Mouse (Mus musculus) liver, embryonic 14.5 days (tissue): ENCODE data around the gene Fam117b. TPM values are rescaled to one million over a fixed set of nuclear protein-coding genes. Genes with fewer than 3 reads are reported as not detected.
A peak's percentile ranks its signal among the peaks of the same experiment; 100 is the strongest.

Source experiments
- ATAC-seq: fragments of 200-750 bp; cut with Nextera tagmentation; 2 replicates; pipeline ENCODE4 v1.8.0; 2017; ENCODE audit warnings: moderate number of reproducible peaks, mild to moderate bottlenecking, moderate library complexity; ENCODE audit not compliant: insufficient read depth
- DNase-seq, 3 experiments: peaks; one replicate each; pipeline ENCODE4 v3.0.0-alpha.2; 2012 to 2013; ENCODE audit warnings: low read depth in 3 of 3, low spot score in 3 of 3
- H3K27ac ChIP-seq: fragments of 300-500 bp; sonication (generic); 2 replicates; pipeline ENCODE4 v1.5.1; 2014; ENCODE audit warnings: moderate library complexity, mild to moderate bottlenecking, control low read depth, inconsistent platforms
- H3K27me3 ChIP-seq: fragments of 300-500 bp; sonication (generic); 2 replicates; pipeline ENCODE4 v1.6.1; 2014; ENCODE audit warnings: mild to moderate bottlenecking, low read length, moderate library complexity; ENCODE audit not compliant: control insufficient read depth, insufficient read depth
- H3K36me3 ChIP-seq: fragments of 300-500 bp; sonication (generic); replicated peaks from 2 replicates; pipeline ENCODE4 v1.6.1; 2014; ENCODE audit warnings: low read depth; ENCODE audit not compliant: control insufficient read depth, insufficient read depth
- H3K4me1 ChIP-seq, 2 experiments: fragments of 200-500 bp in 1 of 2; fragments of 300-500 bp in 1 of 2; sonication (generic) in 1 of 2; replicated peaks; 2 replicates each; pipeline ENCODE4 v1.6.1; 2012 to 2014; ENCODE audit warnings: antibody characterized with exemption in 1 of 2, inconsistent platforms in 1 of 2, low read length in 1 of 2; ENCODE audit not compliant: control insufficient read depth in 2 of 2, insufficient read depth in 2 of 2
- H3K4me2 ChIP-seq: fragments of 300-500 bp; sonication (generic); 2 replicates; pipeline ENCODE4 v1.6.1; 2014; ENCODE audit warnings: low read depth, mild to moderate bottlenecking, control low read depth, moderate library complexity
- H3K4me3 ChIP-seq, 2 experiments: fragments of 200-500 bp in 1 of 2; fragments of 300-500 bp in 1 of 2; sonication (generic) in 1 of 2; 2 replicates each; pipeline ENCODE4 v1.5.1; 2012 to 2014; ENCODE audit warnings: low read depth in 2 of 2, low read length in 2 of 2, mild to moderate bottlenecking in 2 of 2, control low read depth in 1 of 2, inconsistent platforms in 1 of 2, moderate library complexity in 1 of 2; ENCODE audit not compliant: insufficient read depth in 1 of 2
- H3K9ac ChIP-seq: fragments of 300-500 bp; sonication (generic); replicated peaks from 2 replicates; pipeline ENCODE4 v1.6.1; 2014; ENCODE audit warnings: mild to moderate bottlenecking, control low read depth, moderate library complexity
- H3K9me3 ChIP-seq: fragments of 300-500 bp; sonication (generic); 2 replicates; pipeline ENCODE4 v1.6.1; 2016; ENCODE audit warnings: low read length, mixed read lengths; ENCODE audit not compliant: control insufficient read depth
- CTCF ChIP-seq: IDR thresholded peaks from 2 replicates; pipeline ENCODE4 v1.5.1; 2016; ENCODE audit warnings: antibody characterized with exemption, low read depth, control low read depth
- EP300 ChIP-seq: IDR thresholded peaks from 2 replicates; pipeline ENCODE4 v1.6.1; 2016; ENCODE audit warnings: antibody characterized with exemption, low read depth
- WGBS: fragments of 180-500 bp; shearing (Covaris S2); extraction: QIAGEN DNeasy Blood & Tissue Kit; methylation state at CpG from one replicate; pipeline ENCODE4 v1.1.7; 2014; ENCODE audit not compliant: insufficient replicate concordance; 5-methylcytosine and 5-hydroxymethylcytosine counted together
- polyA plus RNA-seq, 2 experiments: library from polyadenylated mRNA; depleted of rRNA in 1 of 2; stranded (reverse) in 1 of 2; unstranded in 1 of 2; fragments of >200 nt; fragmentation: Nextera tagmentation in 1 of 2; extraction: Ambion mirVana in 1 of 2; gene quantifications; 2 replicates each; pipeline versions ENCODE4 v1.2.1 to v1.2.3; 2012 to 2014

Gene Fam117b
- polyA plus RNA-seq (2012; rRNA removed) (2.0 and 2.8 TPM in 2 replicates), polyA plus RNA-seq (2014; fragmentation: Nextera tagmentation; extraction: Ambion mirVana) (2.6 and 3.0 TPM in 2 replicates)

GRCm38 (mm10) chr1:59912413-59913157, at the start of gene Fam117b:
Gene Fam117b, plus strand, starts transcription at chr1:59913006.
- no peaks in the 10 kb centered on the region for H3K36me3 ChIP-seq
- H3K9ac ChIP-seq: peak within 1 kb of the TSS; percentile 87
- under 1% methylated on average over 63 of the region's 72 CpGs for WGBS
- peak; percentile 94 to 96 (median 94) for DNase-seq
- H3K9me3 ChIP-seq: no peaks in the 10 kb centered on the region
- ATAC-seq: peak; percentile 92
- no peak for TF ChIP-seq EP300
- TF ChIP-seq CTCF: peak; percentile 26; the same call in 1 of the 2 replicates
- peak within 1 kb of the TSS; percentile 98 for H3K4me2 ChIP-seq
- peak within 1 kb of the TSS; percentile 77 to 80 for H3K4me3 ChIP-seq
- H3K27ac ChIP-seq: peak within 1 kb of the TSS; percentile 78
- no peaks in the 10 kb centered on the region for H3K27me3 ChIP-seq
- peaks cover 17 to 23% of the 10 kb centered on the region in 2 experiments for H3K4me1 ChIP-seq

- H3K9me3 ChIP-seq: no peaks in the 10 kb centered on the region
- 76% methylated on average over 5 of the region's 5 CpGs for WGBS
- ATAC-seq (no peak), DNase-seq (no peak)
- no peaks in the 10 kb centered on the region; the same call in 1 of the 2 replicates for H3K36me3 ChIP-seq
- H3K27ac ChIP-seq: no peak overlapping the region
- H3K27me3 ChIP-seq: no peaks in the 10 kb centered on the region
- no peak overlapping the region for H3K4me3 ChIP-seq
- TF ChIP-seq CTCF (no peak), EP300 (no peak)
- no peak overlapping the region for H3K9ac ChIP-seq
- no peaks in the 10 kb centered on the region for H3K4me1 ChIP-seq
- H3K4me2 ChIP-seq: no peak overlapping the region
Measured at GRCm38 (mm10) chr1:59868041-59868440, 44.8 kb upstream of the Fam117b start.

DNA sequence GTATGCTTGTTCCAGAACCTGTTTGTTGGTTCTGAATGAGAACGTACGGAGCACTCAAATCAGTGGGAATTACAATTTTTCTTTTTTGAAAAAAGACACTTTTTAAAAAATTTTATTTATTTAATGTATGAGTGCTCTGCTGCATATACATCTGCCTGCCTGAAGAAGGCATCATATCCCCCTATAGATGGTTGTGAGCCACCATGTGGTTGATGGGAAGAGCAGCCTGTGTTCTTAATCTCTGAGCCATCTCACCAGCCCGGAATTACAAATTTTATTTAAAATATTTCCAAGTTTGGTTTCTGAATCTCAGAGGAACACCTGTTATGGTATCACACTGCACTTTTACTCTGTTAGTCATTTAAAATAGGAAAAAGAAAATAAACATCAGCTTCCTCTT, 38.8 kb upstream of the Fam117b start:
- no peaks in the 10 kb centered on the region for H3K4me1 ChIP-seq
- no peaks in the 10 kb centered on the region for H3K9me3 ChIP-seq
- no peak for ATAC-seq
- H3K4me2 ChIP-seq: no peak overlapping the region
- H3K9ac ChIP-seq: no peak overlapping the region
- H3K4me3 ChIP-seq: no peak overlapping the region
- H3K27ac ChIP-seq: no peak overlapping the region
- peak; percentile 12; the same call in 1 of the 2 replicates for TF ChIP-seq CTCF
- no peak for TF ChIP-seq EP300
- WGBS: 70% methylated on average over 3 of the region's 3 CpGs
- no peaks in the 10 kb centered on the region for H3K27me3 ChIP-seq
- no peak for DNase-seq
- no peaks in the 10 kb centered on the region for H3K36me3 ChIP-seq

DNA sequence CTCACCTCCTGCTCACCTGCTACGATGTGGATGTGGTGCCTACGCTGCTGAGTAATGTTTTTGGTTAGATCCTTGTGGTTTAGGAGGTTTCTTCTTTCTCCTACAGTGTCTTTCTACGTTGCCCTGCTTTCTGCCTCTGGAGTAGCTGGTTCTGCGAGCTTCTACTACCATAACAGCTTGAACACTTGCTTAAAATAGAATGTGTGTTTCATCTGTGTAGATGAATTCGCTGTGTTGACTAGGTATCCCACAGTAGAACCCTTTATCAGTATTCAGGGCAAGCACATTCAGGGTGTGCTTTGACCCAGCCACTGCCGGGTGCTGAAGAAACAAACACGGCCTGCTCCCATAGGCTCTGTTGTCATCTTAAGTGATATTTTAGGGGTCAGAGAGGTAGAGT, 34.7 kb upstream of the Fam117b start:
- DNase-seq: no peak
- Histone ChIP-seq H3K27ac (no peak overlapping the region), H3K36me3 (no peaks in the 10 kb centered on the region), H3K4me3 (no peak overlapping the region), H3K27me3 (no peaks in the 10 kb centered on the region), H3K9ac (no peak overlapping the region), H3K9me3 (no peaks in the 10 kb centered on the region), H3K4me1 (no peaks in the 10 kb centered on the region), H3K4me2 (no peak overlapping the region)
- TF ChIP-seq CTCF (no peak), EP300 (no peak)
- WGBS: 56% methylated on average over 7 of the region's 7 CpGs
- ATAC-seq: no peak

- no peaks in the 10 kb centered on the region for H3K36me3 ChIP-seq
- H3K27ac ChIP-seq: no peak overlapping the region
- no peak overlapping the region for H3K4me3 ChIP-seq
- no peak overlapping the region for H3K4me2 ChIP-seq
- ATAC-seq: no peak
- no peak overlapping the region for H3K9ac ChIP-seq
- DNase-seq: peak; percentile 28 to 47 (median 46)
- WGBS: 29% methylated on average over 3 of the region's 3 CpGs
- no peaks in the 10 kb centered on the region for H3K27me3 ChIP-seq
- H3K9me3 ChIP-seq: no peaks in the 10 kb centered on the region
- TF ChIP-seq CTCF (peak; percentile 90), EP300 (no peak)
- H3K4me1 ChIP-seq: no peaks in the 10 kb centered on the region
Measured at GRCm38 (mm10) chr1:59883349-59884134, 29.3 kb upstream of the Fam117b start.
